Mouse (Mus musculus) CH12.LX (cell line): ENCODE measurements around the gene Dynlt1c.
"Not testable (repeated sequence)": the region's sequence is repeated elsewhere in the genome, so short reads cannot be mapped to it uniquely, and the experiment has no call there.

ENCODE experiments used
- CHD2 ChIP-seq: IDR thresholded peaks from 2 replicates; pipeline ENCODE4 v1.6.1; 2011; ENCODE audit warnings: low read length, improper control_type of control experiment
- CTCF ChIP-seq, 2 experiments: IDR thresholded peaks in 1 of 2; conservative IDR thresholded peaks in 1 of 2; 2 replicates each; pipeline ENCODE4 v1.5.1; 2011 to 2012; ENCODE audit warnings: low read depth in 2 of 2, low read length in 2 of 2, improper control_type of control experiment in 1 of 2, inconsistent platforms in 1 of 2, mild to moderate bottlenecking in 1 of 2, moderate library complexity in 1 of 2
- ETS1 ChIP-seq: conservative IDR thresholded peaks from 2 replicates; pipeline ENCODE4 v1.6.1; 2012; ENCODE audit warnings: low read depth, mild to moderate bottlenecking, inconsistent platforms, low read length, improper control_type of control experiment, moderate library complexity
- KAT2A ChIP-seq: IDR thresholded peaks from 2 replicates; pipeline ENCODE4 v1.6.1; 2012; ENCODE audit warnings: low read length, improper control_type of control experiment, inconsistent platforms; ENCODE audit not compliant: insufficient replicate concordance
- MAFK ChIP-seq: IDR thresholded peaks from 2 replicates; pipeline ENCODE4 v1.6.1; 2011; ENCODE audit warnings: low read length, improper control_type of control experiment; ENCODE audit not compliant: insufficient replicate concordance
- MXI1 ChIP-seq: IDR thresholded peaks from 2 replicates; pipeline ENCODE4 v1.6.1; 2011; ENCODE audit warnings: mild to moderate bottlenecking, low read depth, low read length, improper control_type of control experiment
- POLR2A ChIP-seq: IDR thresholded peaks from 2 replicates; pipeline ENCODE4 v1.6.1; 2011; ENCODE audit warnings: low read depth, mild to moderate bottlenecking, improper control_type of control experiment, low read length

DNA sequence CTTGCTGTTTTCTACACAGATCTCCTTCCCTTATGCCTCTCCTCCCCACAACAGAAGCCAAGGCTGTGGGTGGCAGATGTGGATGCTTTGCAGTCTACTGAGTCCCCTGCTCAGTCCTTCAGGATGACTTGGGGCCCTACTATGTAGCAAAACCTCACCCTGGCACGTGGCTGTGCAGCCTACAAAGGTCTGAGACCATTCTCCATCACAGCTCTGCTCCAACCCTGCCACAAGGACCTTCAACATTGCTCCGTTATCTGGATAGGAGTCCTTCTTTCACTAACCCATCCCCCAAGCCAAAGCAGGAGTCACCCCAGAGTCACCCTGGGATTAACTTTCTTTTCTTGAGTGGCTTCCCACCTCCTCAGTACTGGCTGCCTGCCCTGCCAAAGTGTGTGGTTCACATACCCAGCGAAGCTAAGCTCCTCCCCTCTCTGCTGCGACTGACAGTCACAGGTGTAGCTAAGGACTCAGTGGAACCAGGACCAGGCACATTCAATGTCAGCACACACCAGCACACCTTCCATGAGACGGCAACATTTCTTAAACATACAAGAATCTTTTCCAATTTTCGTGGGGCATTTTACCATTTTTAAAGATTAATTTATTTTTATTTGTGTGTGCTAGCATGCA, 23.6 kb downstream of the Dynlt1c start:
- TF ChIP-seq CTCF (conservative IDR thresholded peaks at IDR 0.05 in 1 of 2, IDR thresholded peaks at IDR 0.05 in 1 of 2; ENCODE audit: low read depth in 2 of 2, low read length in 2 of 2); POLR2A; ETS1; KAT2A; CHD2; MAFK; MXI1: not testable (repeated sequence)
